Mouse (Mus musculus): ENCODE results near the gene Armcx5. TPM values are rescaled to one million over a fixed set of nuclear protein-coding genes. Genes with fewer than 3 reads are reported as not detected.
"Not testable (repeated sequence)": the region's sequence is repeated elsewhere in the genome, so short reads cannot be mapped to it uniquely, and the experiment has no call there.

Gene Armcx5
- polyA plus RNA-seq, 1 experiment from 2014 or later: 14.5 TPM

DNA sequence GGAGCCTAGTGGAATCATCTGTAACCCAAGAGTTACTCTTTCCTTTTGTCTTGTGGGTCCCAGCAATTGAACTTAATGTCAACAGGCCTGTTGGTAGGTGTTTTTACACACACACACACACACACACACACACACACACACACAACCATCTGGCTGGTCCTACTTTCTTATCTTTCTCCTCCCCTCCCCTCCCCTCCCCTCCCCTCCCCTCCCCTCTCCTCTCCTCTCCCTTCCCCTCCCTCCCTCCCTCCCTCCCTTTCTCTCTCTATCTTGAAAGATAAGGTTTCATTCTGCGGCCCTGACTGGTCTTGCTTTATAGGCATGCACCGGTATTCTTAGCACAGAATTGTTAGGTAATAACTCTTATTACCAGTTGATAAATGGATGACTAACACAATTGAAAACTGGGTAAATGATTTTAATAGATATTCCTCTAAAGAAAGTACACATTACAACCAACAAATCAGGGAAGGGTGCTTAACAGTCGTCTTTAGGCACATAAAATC lies 25.6 kb downstream of the Armcx5 start:
- H3K4me1 ChIP-seq: no peaks in the 10 kb centered on the region
- no peak for ATAC-seq (ENCODE audit: insufficient number of reproducible peaks, insufficient read depth, low FRiP score, low TSS enrichment, low read depth)
- no peak overlapping the region for H3K9ac ChIP-seq
- H3K4me2 ChIP-seq: no peak overlapping the region
- H3K9me3 ChIP-seq: no peaks in the 10 kb centered on the region
- no peak overlapping the region for H3K4me3 ChIP-seq
- H3K27me3 ChIP-seq: peaks cover 5% of the 10 kb centered on the region; the same call in 1 of the 2 replicates
- H3K36me3 ChIP-seq: peaks cover 7% of the 10 kb centered on the region; the same call in 1 of the 2 replicates
- WGBS: 56% methylated on average over 3 of the region's 3 CpGs
- H3K27ac ChIP-seq: no peak overlapping the region

DNA sequence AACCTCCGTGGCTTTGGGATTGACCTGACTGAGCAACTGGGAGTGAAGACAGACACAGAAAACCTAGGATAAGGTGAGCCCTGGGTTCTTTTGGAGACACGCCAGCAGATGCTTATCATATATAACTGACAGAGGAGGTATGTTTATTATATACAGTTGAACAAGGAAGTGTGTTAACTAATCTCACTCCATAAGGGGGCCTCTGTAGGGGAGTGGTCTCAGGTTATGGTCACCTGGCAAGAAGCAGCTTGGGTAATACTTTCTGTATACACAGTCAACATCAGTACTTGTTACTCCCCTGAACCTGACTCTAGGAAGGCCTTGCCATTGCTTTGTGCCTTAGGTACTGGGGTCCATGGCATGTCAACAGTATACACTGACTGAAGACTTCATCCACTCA lies 26.0 kb downstream of the Armcx5 start:
- Histone ChIP-seq H3K27me3 (peaks cover 5% of the 10 kb centered on the region; the same call in 1 of the 2 replicates), H3K4me2 (no peak overlapping the region), H3K4me3 (no peak overlapping the region), H3K9ac (no peak overlapping the region), H3K27ac (no peak overlapping the region), H3K36me3 (peaks cover 3% of the 10 kb centered on the region; the same call in 1 of the 2 replicates), H3K4me1 (no peaks in the 10 kb centered on the region), H3K9me3 (no peaks in the 10 kb centered on the region)
- ATAC-seq (ENCODE audit: insufficient number of reproducible peaks, insufficient read depth, low FRiP score, low TSS enrichment, low read depth): no peak
- WGBS: 70% methylated on average over 2 of the region's 2 CpGs

DNA sequence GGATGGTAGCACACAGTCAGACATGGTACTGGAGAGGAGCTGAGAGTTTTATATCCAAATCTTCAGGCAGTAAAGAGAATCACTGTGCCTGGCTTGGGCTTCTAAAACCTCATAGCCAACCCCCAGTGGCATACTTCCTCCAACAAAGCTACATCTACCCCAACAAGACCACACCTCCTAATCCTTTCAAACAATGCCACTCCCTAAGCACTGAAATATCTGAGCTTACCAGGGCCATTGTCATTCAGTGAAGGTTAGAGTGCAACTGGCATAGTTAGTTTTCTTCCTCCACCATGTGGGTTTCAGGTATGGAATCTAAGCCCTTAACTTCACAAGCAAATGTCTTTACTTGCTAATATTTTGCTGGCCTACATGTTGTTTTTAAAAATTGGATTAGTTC lies 49.0 kb downstream of the Armcx5 start:
- no peak overlapping the region for H3K4me3 ChIP-seq
- no peak for ATAC-seq (ENCODE audit: insufficient number of reproducible peaks, insufficient read depth, low FRiP score, low TSS enrichment, low read depth)
- no peaks in the 10 kb centered on the region for H3K9me3 ChIP-seq
- no peak overlapping the region for H3K27ac ChIP-seq
- H3K36me3 ChIP-seq: no peaks in the 10 kb centered on the region
- H3K27me3 ChIP-seq: peaks cover 4% of the 10 kb centered on the region; the same call in 1 of the 2 replicates
- H3K4me1 ChIP-seq: no peaks in the 10 kb centered on the region
- no peak overlapping the region for H3K4me2 ChIP-seq
- no peak overlapping the region for H3K9ac ChIP-seq

DNA sequence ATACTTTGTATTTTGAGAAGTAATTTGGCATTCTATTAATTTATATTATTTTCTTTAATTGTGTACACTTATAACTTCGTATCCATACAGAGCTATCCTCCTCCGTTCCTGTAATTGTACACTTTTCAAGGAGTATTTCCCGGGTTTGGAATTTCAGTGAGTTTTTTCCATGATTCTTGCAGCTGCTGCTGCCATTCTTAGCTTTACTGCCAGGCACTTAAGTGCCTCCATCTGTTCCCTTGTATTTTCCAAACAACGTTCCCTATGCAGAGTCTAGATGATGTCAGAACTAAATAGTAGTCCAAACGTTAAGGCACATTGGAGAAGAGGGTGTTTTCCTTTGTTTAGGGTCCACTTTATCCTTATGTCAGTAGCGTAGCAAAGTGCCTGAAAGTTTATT lies 49.8 kb downstream of the Armcx5 start:
- Histone ChIP-seq H3K4me2 (no peak overlapping the region), H3K9ac (no peak overlapping the region), H3K27ac (peak overlapping the region; percentile 60; the same call in 1 of the 2 replicates), H3K27me3 (no peaks in the 10 kb centered on the region; the same call in 1 of the 2 replicates), H3K9me3 (no peaks in the 10 kb centered on the region), H3K4me1 (no peaks in the 10 kb centered on the region), H3K4me3 (no peak overlapping the region), H3K36me3 (no peaks in the 10 kb centered on the region)
- no peak for ATAC-seq (ENCODE audit: insufficient number of reproducible peaks, insufficient read depth, low FRiP score, low TSS enrichment, low read depth)
- whole genome bisulfite sequencing: 46% methylated on average over 6 of the region's 6 CpGs

GRCm38 (mm10) chrX:135795591-135796304 lies 53.2 kb downstream of the Armcx5 start:
- H3K4me3 ChIP-seq: peak overlapping the region; percentile 60
- H3K4me2 ChIP-seq: peak overlapping the region; percentile 60
- not testable (repeated sequence) for H3K4me1 ChIP-seq, H3K9me3 ChIP-seq, H3K27me3 ChIP-seq
- peak; percentile 90 for ATAC-seq (ENCODE audit: insufficient number of reproducible peaks, insufficient read depth, low FRiP score, low TSS enrichment, low read depth)
- peak overlapping the region; percentile 77 for H3K9ac ChIP-seq
- H3K36me3 ChIP-seq: peaks cover 20% of the 10 kb centered on the region
- H3K27ac ChIP-seq: peak overlapping the region; percentile 22; the same call in 1 of the 2 replicates
- 41% methylated on average over 26 of the region's 27 CpGs for WGBS

- H3K9ac ChIP-seq: peak overlapping the region; percentile 77
- not testable (repeated sequence) for H3K4me1 ChIP-seq, H3K27me3 ChIP-seq, H3K9me3 ChIP-seq
- 32% methylated on average over 24 of the region's 26 CpGs for whole genome bisulfite sequencing
- ATAC-seq (ENCODE audit: insufficient number of reproducible peaks, insufficient read depth, low FRiP score, low TSS enrichment, low read depth): peak; percentile 69
- peak overlapping the region; percentile 60 for H3K4me2 ChIP-seq
- H3K4me3 ChIP-seq: peak overlapping the region; percentile 60
- H3K36me3 ChIP-seq: peaks cover 21% of the 10 kb centered on the region
- peak overlapping the region; percentile 22; the same call in 1 of the 2 replicates for H3K27ac ChIP-seq
Observed at GRCm38 (mm10) chrX:135796305-135797211, 54.0 kb downstream of the Armcx5 start.

MicroRNAs encoded within 50 kb of the gene (microRNA counts, 519-probe panel; counts per million panel counts)
- microRNA mmu-miR-1970: 236 counts per million, percentile 44 among the panel's probes with 10 or more counts

Small RNA genes lying within 50 kb of the gene (microRNA-seq; reads per million reads assigned to microRNA genes)
- gene Mir1970 (not detected), gene Mir7646 (not detected)

Other genes with a start within 250 kb of the Armcx5 start
- not detected in 2 replicates for gene AV320801, start 248.1 kb upstream of the Armcx5 start, polyA plus RNA-seq (2015; fragmentation: Nextera tagmentation; extraction: Ambion mirVana)
- not detected in 2 replicates for gene Nxf7, start 144.0 kb upstream of the Armcx5 start, polyA plus RNA-seq (2015; fragmentation: Nextera tagmentation; extraction: Ambion mirVana)
- gene Prame, start 115.0 kb upstream of the Armcx5 start, polyA plus RNA-seq (2015; fragmentation: Nextera tagmentation; extraction: Ambion mirVana): not detected in 2 replicates
- 0.11 TPM in 1 of 2 replicates, not detected in the other for gene Tcp11x2, start 48.9 kb upstream of the Armcx5 start, polyA plus RNA-seq (2015; fragmentation: Nextera tagmentation; extraction: Ambion mirVana)
- gene Tmsb15a, start 17.5 kb upstream of the Armcx5 start, polyA plus RNA-seq (2015; fragmentation: Nextera tagmentation; extraction: Ambion mirVana): not detected in 2 replicates
- gene Gprasp1, start within 50 bp of the Armcx5 start, polyA plus RNA-seq (2015; fragmentation: Nextera tagmentation; extraction: Ambion mirVana): 52.5 and 56.0 TPM in 2 replicates
- 66.0 and 67.2 TPM in 2 replicates for gene Bhlhb9, start 54.9 kb downstream of the Armcx5 start, polyA plus RNA-seq (2015; fragmentation: Nextera tagmentation; extraction: Ambion mirVana)
- 46.5 and 50.1 TPM in 2 replicates for gene Gprasp2, start 96.3 kb downstream of the Armcx5 start, polyA plus RNA-seq (2015; fragmentation: Nextera tagmentation; extraction: Ambion mirVana)